Mouse (Mus musculus) liver, embryonic 14.5 days (tissue): ENCODE measurements around the gene Capn10. TPM values are rescaled to one million over a fixed set of nuclear protein-coding genes. Genes with fewer than 3 reads are reported as not detected.

ENCODE experiments used
- ATAC-seq: fragments of 200-750 bp; cut with Nextera tagmentation; 2 replicates; pipeline ENCODE4 v1.8.0; 2017; ENCODE audit warnings: moderate number of reproducible peaks, mild to moderate bottlenecking, moderate library complexity; ENCODE audit not compliant: insufficient read depth
- DNase-seq, 3 experiments: peaks; one replicate each; pipeline ENCODE4 v3.0.0-alpha.2; 2012 to 2013; ENCODE audit warnings: low read depth in 3 of 3, low spot score in 3 of 3
- H3K27ac ChIP-seq: fragments of 300-500 bp; sonication (generic); 2 replicates; pipeline ENCODE4 v1.5.1; 2014; ENCODE audit warnings: moderate library complexity, mild to moderate bottlenecking, control low read depth, inconsistent platforms
- H3K27me3 ChIP-seq: fragments of 300-500 bp; sonication (generic); 2 replicates; pipeline ENCODE4 v1.6.1; 2014; ENCODE audit warnings: mild to moderate bottlenecking, low read length, moderate library complexity; ENCODE audit not compliant: control insufficient read depth, insufficient read depth
- H3K36me3 ChIP-seq: fragments of 300-500 bp; sonication (generic); replicated peaks from 2 replicates; pipeline ENCODE4 v1.6.1; 2014; ENCODE audit warnings: low read depth; ENCODE audit not compliant: control insufficient read depth, insufficient read depth
- H3K4me1 ChIP-seq, 2 experiments: fragments of 200-500 bp in 1 of 2; fragments of 300-500 bp in 1 of 2; sonication (generic) in 1 of 2; replicated peaks; 2 replicates each; pipeline ENCODE4 v1.6.1; 2012 to 2014; ENCODE audit warnings: antibody characterized with exemption in 1 of 2, inconsistent platforms in 1 of 2, low read length in 1 of 2; ENCODE audit not compliant: control insufficient read depth in 2 of 2, insufficient read depth in 2 of 2
- H3K4me2 ChIP-seq: fragments of 300-500 bp; sonication (generic); 2 replicates; pipeline ENCODE4 v1.6.1; 2014; ENCODE audit warnings: low read depth, mild to moderate bottlenecking, control low read depth, moderate library complexity
- H3K4me3 ChIP-seq, 2 experiments: fragments of 200-500 bp in 1 of 2; fragments of 300-500 bp in 1 of 2; sonication (generic) in 1 of 2; 2 replicates each; pipeline ENCODE4 v1.5.1; 2012 to 2014; ENCODE audit warnings: low read depth in 2 of 2, low read length in 2 of 2, mild to moderate bottlenecking in 2 of 2, control low read depth in 1 of 2, inconsistent platforms in 1 of 2, moderate library complexity in 1 of 2; ENCODE audit not compliant: insufficient read depth in 1 of 2
- H3K9ac ChIP-seq: fragments of 300-500 bp; sonication (generic); replicated peaks from 2 replicates; pipeline ENCODE4 v1.6.1; 2014; ENCODE audit warnings: mild to moderate bottlenecking, control low read depth, moderate library complexity
- H3K9me3 ChIP-seq: fragments of 300-500 bp; sonication (generic); 2 replicates; pipeline ENCODE4 v1.6.1; 2016; ENCODE audit warnings: low read length, mixed read lengths; ENCODE audit not compliant: control insufficient read depth
- CTCF ChIP-seq: IDR thresholded peaks from 2 replicates; pipeline ENCODE4 v1.5.1; 2016; ENCODE audit warnings: antibody characterized with exemption, low read depth, control low read depth
- EP300 ChIP-seq: IDR thresholded peaks from 2 replicates; pipeline ENCODE4 v1.6.1; 2016; ENCODE audit warnings: antibody characterized with exemption, low read depth
- WGBS: fragments of 180-500 bp; shearing (Covaris S2); extraction: QIAGEN DNeasy Blood & Tissue Kit; methylation state at CpG from one replicate; pipeline ENCODE4 v1.1.7; 2014; ENCODE audit not compliant: insufficient replicate concordance; 5-methylcytosine and 5-hydroxymethylcytosine counted together
- polyA plus RNA-seq, 2 experiments: library from polyadenylated mRNA; depleted of rRNA in 1 of 2; stranded (reverse) in 1 of 2; unstranded in 1 of 2; fragments of >200 nt; fragmentation: Nextera tagmentation in 1 of 2; extraction: Ambion mirVana in 1 of 2; gene quantifications; 2 replicates each; pipeline versions ENCODE4 v1.2.1 to v1.2.3; 2012 to 2014

Gene Capn10
- polyA plus RNA-seq, 2 experiments: 7.4 to 9.1 TPM

DNA sequence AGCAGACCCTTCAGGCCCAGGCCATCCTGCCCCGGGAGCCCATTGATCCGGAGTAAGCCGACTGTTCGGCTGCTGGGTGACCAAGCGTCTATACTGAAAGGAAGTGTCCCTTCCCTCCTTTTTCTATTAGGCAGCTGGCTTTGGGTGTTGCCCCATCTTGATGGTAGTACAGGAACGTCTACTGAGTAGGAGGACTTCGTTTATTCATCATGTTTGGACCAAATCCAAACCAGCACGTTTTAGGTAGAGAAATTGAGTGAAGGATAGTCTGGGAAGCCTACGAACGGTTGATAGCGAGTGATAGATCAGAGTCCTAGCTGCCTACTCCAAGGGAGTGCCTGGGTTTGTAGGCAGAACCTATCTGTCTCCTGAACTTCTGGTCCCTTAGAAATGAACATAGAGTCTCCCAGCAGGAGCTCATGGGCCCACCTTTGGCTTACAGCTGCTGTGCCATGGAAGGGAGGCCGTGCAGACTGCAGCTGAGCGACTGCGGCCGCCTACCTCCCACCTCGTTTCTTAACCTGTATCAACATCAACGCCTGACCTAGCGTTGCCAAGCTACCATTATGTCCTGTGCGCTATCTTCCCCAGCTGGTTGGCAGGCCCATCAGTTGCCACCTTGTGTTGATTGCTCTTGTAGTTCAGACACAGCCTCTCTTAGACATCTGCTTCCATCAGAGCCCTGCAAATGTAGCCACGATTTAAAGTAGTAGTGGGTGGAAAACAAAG, 26.4 kb upstream of the Capn10 start:
- H3K9me3 ChIP-seq: no peaks in the 10 kb centered on the region
- peaks cover 14 to 30% of the 10 kb centered on the region in 2 experiments for H3K4me1 ChIP-seq
- DNase-seq (no peak), ATAC-seq (peak; percentile 21)
- 39% methylated on average over 20 of the region's 20 CpGs for WGBS
- TF ChIP-seq CTCF (no peak), EP300 (no peak)
- peak overlapping the region; percentile 63 for H3K9ac ChIP-seq
- H3K4me3 ChIP-seq: peak overlapping the region; percentile 63 to 80
- H3K4me2 ChIP-seq: peak overlapping the region; percentile 95
- H3K36me3 ChIP-seq: no peaks in the 10 kb centered on the region
- peak overlapping the region; percentile 80 for H3K27ac ChIP-seq
- no peaks in the 10 kb centered on the region; the same call in 1 of the 2 replicates for H3K27me3 ChIP-seq

DNA sequence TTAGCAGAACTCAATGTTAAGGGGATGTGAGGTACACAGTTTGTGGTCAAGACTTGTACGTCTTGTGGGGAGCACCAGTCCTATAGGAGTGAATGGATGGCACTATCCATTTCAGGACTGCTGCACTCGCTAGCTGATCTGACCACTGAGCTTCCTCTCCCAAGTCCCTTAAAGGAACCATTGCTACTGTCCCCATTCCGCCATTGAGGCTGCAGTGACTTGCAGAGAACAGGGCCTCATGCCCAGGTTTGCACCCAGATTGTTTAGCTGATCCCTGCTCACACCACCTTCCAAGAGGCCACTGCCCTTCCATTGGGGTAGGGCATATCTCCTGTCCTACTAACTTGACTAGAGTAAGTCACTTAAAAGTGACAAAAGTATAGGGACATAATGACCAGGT, 25.5 kb upstream of the Capn10 start:
- H3K27me3 ChIP-seq: no peaks in the 10 kb centered on the region
- H3K4me2 ChIP-seq: no peak overlapping the region
- no peaks in the 10 kb centered on the region for H3K9me3 ChIP-seq
- WGBS: 74% methylated on average over 3 of the region's 3 CpGs
- H3K9ac ChIP-seq: no peak overlapping the region
- H3K27ac ChIP-seq: no peak overlapping the region
- H3K4me3 ChIP-seq: no peak overlapping the region
- no peak for TF ChIP-seq EP300
- no peak for TF ChIP-seq CTCF
- H3K36me3 ChIP-seq: no peaks in the 10 kb centered on the region
- ATAC-seq (no peak), DNase-seq (no peak)
- H3K4me1 ChIP-seq: peaks cover 14 to 26% of the 10 kb centered on the region in 2 experiments

DNA sequence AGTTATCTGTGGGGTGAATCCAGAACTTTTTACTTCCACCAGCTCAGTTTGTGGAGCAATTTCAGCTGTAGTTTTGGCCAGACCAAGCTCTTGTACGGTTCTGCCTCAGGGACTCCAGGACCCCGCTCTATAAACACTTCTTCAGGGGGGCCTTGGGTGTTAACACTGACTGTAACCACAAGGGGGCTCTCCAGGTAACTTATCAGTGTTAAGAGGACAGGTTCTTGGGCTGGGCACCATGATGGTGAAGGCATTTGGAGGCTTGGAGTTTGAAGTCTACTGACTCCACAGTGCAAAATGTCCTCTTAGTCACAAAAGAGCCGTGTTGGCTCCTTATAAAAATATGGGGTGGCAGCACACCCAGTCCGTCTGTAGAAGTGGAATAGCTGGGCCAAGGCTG, 25.1 kb upstream of the Capn10 start:
- H3K36me3 ChIP-seq: no peaks in the 10 kb centered on the region
- no peak overlapping the region for H3K4me2 ChIP-seq
- H3K4me3 ChIP-seq: no peak overlapping the region
- H3K4me1 ChIP-seq: peaks cover 14 to 26% of the 10 kb centered on the region in 2 experiments
- ATAC-seq (no peak), DNase-seq (peak in 1 of 3 experiments; percentile 41)
- no peaks in the 10 kb centered on the region for H3K27me3 ChIP-seq
- TF ChIP-seq CTCF (peak; percentile 64), EP300 (no peak)
- no peak overlapping the region for H3K27ac ChIP-seq
- WGBS: 53% methylated on average over 4 of the region's 4 CpGs
- no peak overlapping the region for H3K9ac ChIP-seq
- no peaks in the 10 kb centered on the region for H3K9me3 ChIP-seq

DNA sequence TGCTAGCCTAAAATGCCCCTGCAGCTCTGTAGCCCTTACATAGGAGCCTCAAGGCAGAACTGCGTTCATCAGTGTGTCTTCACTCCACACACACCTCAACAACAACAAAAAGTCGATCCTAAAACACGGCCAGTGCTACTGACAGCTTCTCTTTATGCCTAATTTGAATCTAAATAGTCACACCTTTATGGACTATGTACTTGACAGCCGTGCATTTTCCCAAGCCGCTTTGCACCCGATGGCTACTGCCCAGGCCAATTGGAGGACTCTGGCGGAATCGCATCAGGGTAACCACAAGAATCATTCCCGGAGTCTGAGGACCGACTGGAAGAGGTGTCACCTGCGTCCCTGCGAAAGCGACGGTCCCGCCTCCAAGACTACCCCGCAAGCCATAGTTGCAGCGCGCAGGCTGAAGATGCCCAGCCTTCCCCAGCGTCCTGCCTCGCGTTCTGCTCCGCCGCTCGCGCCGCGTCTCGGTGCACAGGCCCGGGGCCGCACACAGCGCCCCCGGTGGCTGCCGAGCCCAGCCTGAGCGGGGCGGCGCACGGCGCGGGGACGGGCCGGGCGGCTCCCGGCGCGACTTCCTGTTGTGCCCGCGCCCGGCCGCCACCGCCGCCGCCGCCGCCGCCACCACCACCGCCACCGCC, 23.8 kb upstream of the Capn10 start, which contains the start of gene Rnpepl1:
Gene Rnpepl1 (plus strand): TSS at position 545 of the 647 bp plus-strand sequence.
- peak; percentile 60 for ATAC-seq
- Histone ChIP-seq H3K4me2 (peak within 1 kb of the TSS; percentile 62), H3K27ac (peak within 1 kb of the TSS; percentile 18; the same call in 1 of the 2 replicates), H3K4me3 (peak within 1 kb of the TSS; percentile 60 to 68), H3K9ac (peak within 1 kb of the TSS; percentile 65), H3K36me3 (no peaks in the 10 kb centered on the region), H3K4me1 (peaks cover 14 to 26% of the 10 kb centered on the region in 2 experiments), H3K27me3 (no peaks in the 10 kb centered on the region), H3K9me3 (no peaks in the 10 kb centered on the region)
- under 1% methylated on average over 57 of the region's 57 CpGs for WGBS
- DNase-seq: peak in 1 of 3 experiments; percentile 53
- TF ChIP-seq EP300: no peak
- TF ChIP-seq CTCF: peak; percentile 67
